Mouse (Mus musculus): ENCODE data around the gene Gng4. TPM values are rescaled to one million over a fixed set of nuclear protein-coding genes. Genes with fewer than 3 reads are reported as not detected.

Gng4 gene
- 0.58 TPM for polyA plus RNA-seq (2014; fragmentation: Illumina TruSeq; extraction: RNeasy Lipid Tissue Mini Kit (QIAGEN cat#74804); ENCODE audit: low read depth, low replicate concordance)

GRCm38 (mm10) chr13:13783894-13784419 is at the start of gene Gng4:
TSS of gene Gng4 (plus strand) at chr13:13784059.

Other genes with a start within 250 kb of the Gng4 start
- 2.3 TPM for gene Lyst, start 193.7 kb upstream of the Gng4 start, polyA plus RNA-seq (2014; fragmentation: Illumina TruSeq; extraction: RNeasy Lipid Tissue Mini Kit (QIAGEN cat#74804); ENCODE audit: low read depth, low replicate concordance)
- 30.6 TPM for gene B3galnt2, start 170.4 kb downstream of the Gng4 start, polyA plus RNA-seq (2014; fragmentation: Illumina TruSeq; extraction: RNeasy Lipid Tissue Mini Kit (QIAGEN cat#74804); ENCODE audit: low read depth, low replicate concordance)

Measured in heart, adult 10 weeks (tissue).